Mouse (Mus musculus) spleen, adult 12 weeks (tissue): ENCODE measurements at regions not wholly inside any gene's neighbourhood (a gene's known extent, or its start where the extent isn't known, plus 50 kb on each side); places are given as distances from the start of the nearest gene placed in this dataset.
A peak's percentile ranks its signal among the peaks of the same experiment; 100 is the strongest.

Experiments
- DNase-seq: peaks from one replicate; pipeline ENCODE4 v3.0.0; 2022; ENCODE audit warnings: low spot score

DNA sequence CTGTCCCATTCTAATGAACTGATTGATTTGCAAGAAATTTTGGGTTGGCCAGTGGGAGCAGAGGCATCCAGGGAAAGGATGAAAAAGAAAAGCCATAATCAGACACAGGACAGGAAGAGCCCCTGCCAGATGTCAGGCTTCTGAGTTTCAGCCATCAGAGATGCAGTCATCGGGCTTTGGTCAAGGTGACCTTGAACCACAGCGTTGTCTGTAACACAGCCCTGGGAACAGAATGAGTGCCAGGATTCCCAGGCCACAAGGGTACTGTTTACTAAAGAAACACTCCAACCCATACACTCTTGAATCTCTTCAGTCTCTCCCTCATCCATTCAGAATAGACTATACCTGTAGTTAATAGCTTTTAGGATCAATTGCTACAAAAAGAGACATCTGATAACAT, 239.0 kb downstream of the Rplp1 start:
- DNase-seq = no peak

DNA sequence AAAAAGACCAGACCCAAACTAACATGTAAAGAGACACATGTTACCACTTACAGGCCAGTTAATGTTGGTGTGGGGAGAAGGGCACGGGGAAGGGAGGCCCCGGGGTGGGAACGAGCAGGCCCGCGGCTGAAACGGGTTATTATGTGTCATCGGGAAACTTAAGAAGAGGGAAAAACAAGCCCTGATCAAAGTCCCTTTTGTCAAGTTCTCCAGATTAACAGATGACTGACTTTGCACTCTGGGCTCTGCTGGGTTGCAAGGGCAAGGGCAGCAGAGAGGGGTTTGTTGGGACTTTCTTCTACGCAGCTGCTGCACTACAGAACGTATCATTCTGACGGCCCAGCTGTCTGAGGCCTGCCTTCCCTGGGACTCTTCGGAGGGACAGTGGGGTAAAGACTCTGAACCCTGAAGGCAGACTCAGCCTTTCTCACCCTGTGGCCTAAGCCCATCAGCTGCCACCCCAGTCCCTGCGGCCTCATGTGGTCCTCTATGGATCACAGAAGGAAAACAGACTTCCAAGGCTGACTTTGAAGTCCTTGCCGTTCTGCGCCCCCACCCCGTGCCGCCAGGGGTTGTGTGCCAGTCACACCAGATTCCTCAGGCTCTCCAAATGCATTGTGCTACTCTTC, 240.7 kb downstream of the Rplp1 start:
- no peak for DNase-seq

DNA sequence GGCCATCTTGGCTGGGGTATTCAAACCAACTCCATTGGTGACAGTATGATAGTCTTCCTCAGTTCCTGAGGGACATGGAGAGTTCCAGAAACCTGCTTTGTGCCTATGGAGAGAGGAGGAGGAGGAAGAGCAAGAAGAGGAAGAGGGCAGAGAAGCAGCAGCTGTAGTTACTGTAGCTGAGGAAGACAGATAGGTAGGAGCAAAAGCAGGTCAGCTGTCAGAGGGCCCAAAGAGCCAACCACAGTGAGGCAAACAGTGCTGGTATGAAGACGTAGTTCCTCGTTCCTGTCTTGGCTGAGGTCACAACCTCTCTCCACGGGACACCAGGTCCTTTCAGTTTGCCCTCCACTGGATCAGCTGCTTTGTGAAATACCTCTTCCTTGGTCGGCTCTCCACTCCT, 243.4 kb downstream of the Rplp1 start:
- no peak for DNase-seq

DNA sequence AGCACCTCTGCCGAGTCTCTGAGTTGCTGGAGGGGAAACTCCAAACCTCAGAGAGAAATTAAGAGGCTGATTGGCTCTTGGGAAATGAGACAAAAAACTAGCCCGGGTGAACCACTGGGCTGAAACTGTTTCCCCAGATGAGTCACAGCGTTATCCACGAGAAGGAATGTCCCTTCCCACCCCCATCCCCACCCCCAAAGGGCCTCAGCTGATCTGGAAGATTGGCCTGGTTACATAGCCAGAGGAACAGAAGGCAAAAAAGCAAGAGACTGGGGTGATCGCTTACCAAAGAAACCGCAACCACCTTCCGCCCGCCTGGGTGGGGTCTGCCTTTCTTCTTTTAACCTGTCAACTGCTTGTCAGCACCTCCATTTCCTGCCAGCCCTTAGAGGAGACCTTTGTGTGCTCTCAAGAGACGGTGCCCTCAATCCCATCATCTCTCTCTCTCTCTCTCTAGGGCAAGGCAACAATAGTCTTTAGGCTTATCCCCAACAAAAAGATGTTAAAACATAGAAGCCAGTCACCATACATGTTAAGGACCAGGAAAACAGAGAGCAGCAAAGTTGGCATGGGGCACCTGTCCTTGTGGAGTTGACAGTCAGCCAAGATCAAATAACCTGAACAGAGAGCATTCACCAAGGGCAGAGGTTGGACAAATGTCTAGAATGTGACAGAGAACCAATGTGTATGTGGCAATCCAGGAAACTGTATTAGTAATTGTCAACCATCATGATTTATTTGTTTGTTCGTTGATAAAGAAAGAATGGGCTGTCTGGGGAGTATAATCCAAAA, 244.4 kb downstream of the Rplp1 start:
- DNase-seq = peak; percentile 40

DNA sequence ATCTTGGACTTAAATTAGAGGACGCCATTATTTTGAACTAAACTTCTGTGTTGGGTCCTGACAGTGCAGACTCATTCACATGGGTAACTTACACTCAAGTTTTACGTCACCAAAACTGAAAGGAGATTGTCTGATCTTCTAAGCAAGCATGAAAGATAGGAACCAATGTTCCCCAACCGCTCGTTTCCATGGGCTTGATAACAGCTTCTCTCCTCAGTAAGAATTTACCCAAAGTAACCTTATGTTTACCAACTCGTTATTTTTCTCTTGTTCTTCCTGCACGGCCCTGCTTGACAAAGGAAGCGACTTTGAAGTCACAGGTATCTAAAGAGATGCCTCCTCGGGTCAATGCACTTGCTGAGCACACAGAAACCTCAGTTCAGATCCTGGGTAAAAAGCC, 245.6 kb downstream of the Rplp1 start:
- no peak for DNase-seq

DNA sequence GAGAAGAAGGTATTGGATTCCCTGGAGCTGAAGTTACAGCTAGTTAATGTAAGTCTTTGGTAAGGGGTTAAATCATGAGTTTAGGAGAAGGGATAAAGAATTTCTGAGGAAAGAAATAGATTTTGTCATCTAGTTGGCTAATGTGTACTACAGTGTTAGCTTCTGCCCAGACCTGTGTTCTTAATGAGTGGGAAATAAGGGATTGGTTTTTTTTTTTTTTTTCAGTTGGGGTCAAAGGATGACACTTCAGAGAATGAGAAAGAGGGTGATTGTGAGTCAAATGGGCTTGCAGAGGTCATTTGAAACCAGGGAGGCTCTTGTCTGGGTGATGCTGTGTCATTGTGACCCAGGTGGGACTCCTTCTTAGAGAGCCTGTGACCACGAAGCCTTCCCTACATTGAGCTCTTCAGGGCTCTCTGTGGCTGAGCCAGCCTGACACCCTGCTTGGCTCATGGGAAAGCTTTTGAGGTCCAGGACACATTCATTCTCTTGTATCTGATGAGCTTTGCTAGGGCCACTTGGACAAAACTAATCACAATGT, 246.1 kb downstream of the Rplp1 start:
- no peak for DNase-seq

DNA sequence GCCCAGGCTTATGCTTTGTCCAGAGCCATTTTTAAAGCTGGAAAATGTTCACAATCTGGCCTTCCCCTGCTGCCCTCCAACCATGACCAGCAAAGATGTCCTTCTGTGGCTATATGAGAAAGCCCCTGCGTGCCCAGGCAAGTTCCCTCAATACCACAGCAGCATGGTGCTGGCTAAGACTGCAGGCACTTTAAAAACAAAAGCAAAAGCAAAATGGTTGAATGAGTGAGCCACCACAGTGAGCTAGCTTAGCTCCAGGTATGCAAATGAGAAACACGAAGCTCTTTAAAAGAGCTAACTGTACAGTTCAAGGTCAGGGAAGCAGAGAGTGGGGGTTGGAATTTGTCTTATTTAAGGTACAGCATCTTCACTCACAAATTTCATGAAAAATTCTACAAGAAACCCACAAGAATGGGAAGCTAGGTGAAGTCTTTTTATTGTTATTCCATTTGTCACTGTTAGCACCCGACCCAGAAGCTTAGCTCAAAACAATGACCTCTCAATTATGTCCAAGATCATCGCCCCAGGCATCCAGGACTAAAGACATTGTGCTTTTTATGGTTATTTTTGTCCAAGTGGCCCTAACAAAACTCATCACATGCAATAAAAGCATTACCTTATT, 246.8 kb downstream of the Rplp1 start:
- DNase-seq = no peak

DNA sequence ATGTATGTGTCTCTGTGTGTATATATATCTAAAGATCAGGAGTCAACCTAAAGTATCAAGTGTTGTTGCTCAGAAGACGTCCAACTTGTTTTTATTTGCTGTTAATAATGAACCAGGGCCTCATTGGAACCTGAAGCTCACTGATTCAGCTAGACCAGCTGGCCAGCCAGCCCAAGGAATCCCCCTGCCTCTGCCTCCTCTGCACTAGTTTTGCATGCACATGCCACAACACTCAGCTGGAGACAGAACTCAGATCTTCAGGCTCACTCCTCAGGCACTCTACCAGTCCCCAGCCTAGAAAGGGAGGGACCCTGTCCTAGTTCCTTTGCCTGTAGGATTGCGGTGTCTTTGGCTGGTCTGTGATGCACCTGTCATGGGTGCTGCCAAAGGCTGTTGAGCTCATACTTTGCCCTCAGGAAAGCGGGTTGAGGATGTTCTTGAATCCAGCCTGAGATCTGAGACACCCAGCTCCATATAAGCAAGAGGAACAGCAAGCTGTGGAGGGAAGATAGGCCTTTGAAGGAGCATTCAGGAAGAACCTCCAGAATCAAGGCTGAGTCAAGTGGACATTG, 247.5 kb downstream of the Rplp1 start:
- DNase-seq = no peak

DNA sequence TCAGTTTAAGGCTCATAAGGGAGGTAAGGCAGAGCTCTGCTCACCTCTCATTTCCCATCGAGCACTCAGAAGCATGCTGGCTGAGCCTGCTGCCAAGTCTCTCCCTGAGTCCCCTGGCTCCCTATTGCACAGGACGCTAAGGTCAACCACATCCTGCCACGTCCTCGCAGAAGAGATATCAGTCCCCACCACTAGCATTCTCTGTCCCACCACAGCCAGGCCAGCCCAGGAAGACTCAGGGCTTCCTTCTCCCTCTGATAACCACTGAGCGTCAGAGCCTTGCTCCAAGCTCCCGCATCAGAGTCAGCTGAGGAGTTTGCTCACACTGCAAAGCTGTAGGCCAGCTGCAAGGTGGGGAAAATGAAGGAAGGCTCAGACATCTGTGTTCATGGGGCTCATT, 248.2 kb downstream of the Rplp1 start:
- no peak for DNase-seq

DNA sequence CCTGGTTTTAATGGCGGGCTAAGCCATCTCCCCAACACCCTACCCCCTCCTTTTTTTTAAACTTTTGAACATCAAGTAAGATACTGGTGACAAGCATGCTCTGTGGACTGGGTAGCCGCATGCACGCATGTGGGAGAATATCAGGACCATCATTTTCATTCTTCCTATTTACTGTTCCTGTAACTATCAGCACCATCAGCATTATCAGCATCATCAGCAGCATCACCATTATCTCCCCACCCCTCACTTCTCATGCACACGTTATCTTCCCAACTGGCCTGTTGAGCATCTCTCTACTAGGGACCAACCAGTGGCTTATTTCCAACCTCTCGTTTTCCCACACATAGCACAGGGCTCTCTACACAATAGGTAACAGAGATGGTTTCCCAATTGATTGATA, 249.1 kb downstream of the Rplp1 start:
- no peak for DNase-seq

DNA sequence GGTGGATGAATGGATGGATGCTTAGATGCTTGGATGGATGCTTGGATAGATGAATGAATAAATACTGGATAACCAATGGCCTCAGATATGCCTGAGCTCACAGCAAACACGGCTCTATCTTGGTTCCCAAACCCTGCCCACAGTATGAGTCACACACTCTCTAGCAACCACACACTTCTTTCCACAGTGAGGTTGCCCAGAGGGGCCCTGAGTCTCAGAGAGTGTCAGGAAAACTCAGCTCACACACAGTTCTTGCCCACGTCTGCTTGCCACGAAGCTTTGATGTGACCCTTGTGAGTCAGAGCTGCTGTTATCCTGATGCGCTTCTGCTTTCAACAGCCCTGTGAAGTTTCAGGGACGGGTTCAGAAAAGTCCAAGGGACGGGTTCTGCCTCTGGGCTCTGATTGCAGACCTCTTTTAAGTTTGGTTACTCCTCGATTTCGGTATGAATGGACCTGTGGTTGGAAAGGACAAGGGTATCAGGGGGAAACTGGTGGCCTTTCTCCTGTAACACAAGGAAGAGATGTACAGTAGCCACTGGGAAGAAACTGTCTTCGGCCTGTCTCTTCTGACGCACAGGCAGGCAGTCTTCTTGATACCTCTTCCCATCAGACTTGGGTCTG, 250.2 kb downstream of the Rplp1 start:
- DNase-seq = no peak

DNA sequence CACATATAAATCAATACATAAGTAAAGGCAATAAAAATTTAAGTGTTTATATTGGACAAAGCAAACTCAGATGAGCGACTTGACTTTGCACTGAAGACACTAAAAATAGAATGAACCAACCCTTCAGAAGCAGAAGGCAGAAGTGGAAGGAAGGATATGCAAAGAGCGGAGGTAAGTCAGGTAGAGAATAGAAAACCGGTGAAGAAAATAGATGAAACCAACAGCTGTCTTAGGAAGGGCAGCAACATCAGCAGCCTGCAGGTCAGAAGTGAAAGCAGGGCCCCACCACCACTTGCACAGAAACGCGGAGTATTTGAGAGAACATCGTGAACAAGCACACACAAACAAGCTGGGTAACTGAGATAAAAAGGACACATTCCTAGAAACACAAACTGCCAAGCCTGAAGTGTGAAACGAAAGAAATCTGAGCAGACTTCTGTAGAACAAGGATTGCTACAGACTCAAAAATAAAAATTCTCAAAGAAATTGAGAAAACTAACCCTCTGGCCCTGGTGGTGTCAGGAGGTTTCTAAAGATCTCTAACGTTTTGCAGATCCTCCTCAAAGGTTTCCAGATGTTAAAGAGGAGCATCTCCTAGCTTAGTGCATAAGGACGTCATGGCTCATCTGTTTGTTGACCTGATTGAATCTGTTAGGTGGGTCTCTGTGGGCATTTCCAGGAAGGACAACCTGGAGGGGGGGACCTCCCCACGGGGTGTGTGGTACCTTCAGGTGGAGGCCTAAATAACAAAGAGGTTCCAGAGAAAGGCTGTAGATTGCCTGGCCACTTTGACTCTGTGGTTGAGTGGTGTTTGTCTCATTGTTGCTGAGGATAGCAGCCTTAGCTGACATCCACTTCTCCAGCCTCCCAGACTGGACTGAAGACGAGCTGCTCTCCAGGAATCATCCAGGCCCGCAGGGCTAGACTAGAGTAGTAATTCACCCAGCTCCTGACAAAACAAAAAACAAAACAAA, 252.0 kb downstream of the Rplp1 start:
- DNase-seq = no peak

DNA sequence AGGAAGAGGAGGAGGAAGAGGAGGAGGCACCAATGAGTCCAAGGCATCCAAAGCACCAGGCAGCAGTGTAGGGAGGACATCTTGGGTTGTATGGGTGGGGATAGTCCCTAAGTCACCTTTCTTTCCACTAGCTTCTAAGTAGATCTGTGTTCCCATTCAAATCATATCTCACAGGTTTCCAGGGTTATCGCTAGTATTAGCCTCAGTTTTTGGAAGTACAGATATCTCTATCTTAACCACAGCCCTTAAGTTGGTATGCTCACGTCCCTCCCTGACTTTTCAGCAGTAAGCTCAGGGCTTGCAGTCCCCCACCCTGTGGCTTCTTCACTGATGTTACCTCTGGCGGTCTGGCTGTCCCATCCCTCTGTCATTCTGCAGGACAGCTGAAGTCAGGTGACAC, 254.2 kb downstream of the Rplp1 start:
- DNase-seq = no peak

DNA sequence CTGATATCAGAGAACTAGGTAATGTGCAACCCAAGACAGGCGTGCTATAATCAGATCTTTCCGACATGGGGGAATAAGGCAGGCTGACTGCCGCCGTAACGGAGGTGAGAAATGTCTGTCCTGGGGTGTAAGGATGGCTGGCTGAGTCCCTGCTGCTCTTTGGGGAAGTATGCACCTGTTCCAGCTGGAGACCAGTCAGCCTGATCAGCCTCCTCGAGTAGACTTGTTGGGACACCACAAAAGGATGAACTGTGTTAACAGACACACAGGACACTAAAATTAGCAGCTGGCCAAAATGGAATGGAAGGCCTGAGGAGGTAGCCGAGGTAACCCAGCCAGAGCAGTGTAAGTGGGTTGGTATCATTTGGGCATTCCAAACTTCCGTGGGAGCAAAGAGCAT, 256.3 kb downstream of the Rplp1 start:
- no peak for DNase-seq

DNA sequence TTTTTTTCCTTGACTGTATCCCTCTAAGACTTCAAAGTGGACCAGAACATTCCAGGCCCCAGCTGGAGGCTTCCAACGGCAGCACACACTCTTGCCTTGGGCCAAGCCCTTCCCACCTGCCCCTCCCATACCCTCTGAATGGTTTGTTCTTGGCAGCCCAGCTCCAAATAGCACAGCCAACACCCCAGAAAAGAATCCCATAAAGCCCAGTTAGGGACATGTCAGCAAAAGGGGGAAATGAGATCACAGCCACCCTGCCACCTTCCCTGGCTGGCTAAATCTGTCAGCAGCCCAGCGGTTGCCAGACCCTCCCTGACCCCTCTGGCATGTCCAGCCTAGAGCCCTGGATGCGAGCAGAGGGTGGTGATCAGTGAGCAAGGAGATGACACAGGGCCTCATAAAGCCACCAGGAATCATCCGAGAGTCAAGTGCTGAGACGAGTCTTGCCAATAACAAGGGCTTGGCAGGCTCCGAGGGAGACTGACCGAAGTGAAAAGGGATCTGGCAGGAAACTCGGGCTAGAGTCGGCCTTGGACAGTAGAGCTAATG, 258.8 kb downstream of the Rplp1 start:
- no peak for DNase-seq

DNA sequence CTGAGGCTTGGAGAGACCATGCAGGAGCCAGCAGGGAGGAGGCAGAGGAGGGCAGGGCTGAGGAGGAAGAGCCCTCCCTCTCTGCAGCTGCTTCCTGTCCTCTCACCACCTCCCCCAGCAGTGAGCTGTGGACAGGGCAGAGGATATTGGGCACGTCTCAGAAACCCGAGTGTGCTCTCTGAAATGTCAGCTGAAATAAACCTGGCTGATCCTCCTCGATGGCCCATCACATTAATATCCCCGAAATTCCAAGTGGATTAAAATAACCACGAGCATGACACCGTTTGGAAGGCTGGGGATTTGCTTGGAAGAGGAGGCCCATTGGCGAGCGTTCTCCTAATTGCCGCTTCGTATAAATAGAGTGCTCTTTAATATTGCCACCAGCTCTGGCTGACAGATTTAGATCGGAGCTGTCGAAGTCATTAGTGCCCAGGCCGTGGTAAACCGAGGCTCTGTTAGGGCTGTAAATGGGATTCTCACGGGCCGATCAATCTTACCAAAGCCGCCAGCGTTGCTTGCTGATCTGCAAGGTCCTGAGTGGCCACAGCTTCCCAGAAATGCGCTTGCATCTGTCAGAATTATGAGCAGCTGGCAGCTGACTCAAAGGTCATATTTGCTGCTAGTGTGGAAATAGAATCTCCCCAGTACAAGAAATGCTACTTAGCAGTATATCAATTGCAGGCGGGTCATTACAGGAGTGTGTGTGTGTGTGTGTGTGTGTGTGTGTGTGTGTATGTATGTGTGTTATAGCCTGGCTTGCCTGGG, 268.5 kb downstream of the Rplp1 start:
- no peak for DNase-seq

DNA sequence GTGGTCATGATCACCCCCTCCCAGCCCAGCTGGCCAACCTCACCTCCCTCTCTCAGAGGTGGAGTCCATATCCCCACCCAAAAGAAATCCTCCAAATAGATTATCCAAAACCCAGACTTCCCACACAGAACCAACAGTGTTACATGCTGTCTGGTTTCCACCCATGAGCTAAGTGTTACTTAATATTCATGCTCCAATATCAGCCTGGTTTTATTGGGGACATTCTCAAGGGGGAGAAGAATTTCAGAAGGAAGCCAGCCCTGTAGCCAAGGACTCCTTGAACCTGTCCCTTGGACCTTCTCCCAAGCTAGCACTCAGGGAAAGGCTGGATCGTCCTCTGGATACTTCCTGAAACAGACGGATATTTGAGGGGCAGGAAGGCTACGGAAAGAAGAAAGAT, 268.6 kb downstream of the Tle3 start:
- no peak for DNase-seq

DNA sequence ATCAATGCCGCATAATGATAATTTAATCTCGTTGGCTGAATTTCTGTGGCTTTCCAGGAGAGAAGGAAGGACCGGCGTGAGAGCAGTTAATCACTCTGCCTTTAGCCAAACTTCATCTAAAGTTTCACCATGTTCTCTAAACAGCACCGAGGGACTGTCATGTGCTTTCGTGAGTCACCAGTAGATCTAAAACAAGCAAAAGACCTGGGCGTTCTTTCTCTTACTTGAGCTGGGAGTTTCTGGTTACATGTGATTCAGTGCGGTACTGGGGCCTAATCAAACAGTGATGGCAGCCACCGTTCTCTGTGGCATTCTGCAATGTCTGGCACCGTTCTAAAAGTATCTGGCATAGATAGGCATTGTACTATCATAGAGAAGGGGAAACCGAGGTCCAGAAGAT, 266.7 kb downstream of the Tle3 start:
- no peak for DNase-seq

DNA sequence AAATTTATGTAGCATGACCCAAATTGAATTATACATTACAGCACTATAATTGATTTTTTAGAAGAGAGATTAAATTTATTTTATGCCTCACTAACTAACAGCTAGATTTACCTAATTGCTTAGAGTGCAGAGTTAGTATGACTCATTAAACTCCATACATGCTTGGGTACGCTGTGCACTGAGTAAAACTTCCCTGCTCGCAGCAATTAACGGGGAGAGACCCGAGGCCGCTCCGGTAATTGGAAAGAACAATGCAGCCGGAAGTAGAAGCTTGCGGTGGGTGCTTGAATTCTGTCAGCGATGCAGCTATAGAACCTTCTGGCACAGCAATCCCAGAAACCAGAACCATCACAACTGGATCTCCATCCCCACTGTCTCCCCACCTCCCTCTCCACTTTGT, 261.8 kb downstream of the Tle3 start:
- DNase-seq = no peak

DNA sequence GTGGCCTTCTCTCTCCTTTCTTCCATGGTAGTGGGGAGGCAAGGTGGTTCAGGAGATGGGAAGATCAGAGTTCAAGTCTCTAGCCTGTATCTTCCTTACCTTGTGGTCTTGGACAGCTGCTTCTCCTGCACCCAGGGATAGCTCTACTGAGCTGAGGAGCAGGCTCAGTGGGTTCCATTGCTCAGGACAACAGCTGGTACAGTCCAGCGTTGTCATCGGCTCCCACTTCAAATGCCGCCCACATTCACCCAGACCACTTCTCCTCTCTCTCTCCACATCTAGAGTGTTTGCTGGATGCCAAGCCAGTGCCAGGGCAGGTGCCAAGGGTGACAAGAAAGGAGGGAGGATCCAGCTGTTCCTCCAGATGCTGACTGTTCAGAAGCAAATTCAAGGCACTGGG, 260.4 kb downstream of the Tle3 start:
- DNase-seq = no peak
